Mouse (Mus musculus): ENCODE results near the gene Sntb2. TPM values are rescaled to one million over a fixed set of nuclear protein-coding genes. Genes with fewer than 3 reads are reported as not detected.

Gene Sntb2
- total and polyA plus RNA-seq, 3 experiments = 0.86 to 2.3 (median 1.3) TPM

GRCm38 (mm10) chr8:107049480-107049879, 113.9 kb downstream of the Sntb2 start:
- dilution Hi-C loops (cut with MboI; ENCODE audit: extremely low pct_ligation_motif_present, extremely low pct_unique_long_range_greater_than_20kb, low sequenced_read_pairs) = no loop called here
- peak overlapping the region; percentile 74 for H3K9ac ChIP-seq (ENCODE audit: insufficient read depth, low read depth)
- no peaks in the 10 kb centered on the region for H3K9me3 ChIP-seq (replicated peaks; ENCODE audit: low read length)
- no peaks in the 10 kb centered on the region for H3K27me3 ChIP-seq (replicated peaks)
- H3K4me1 ChIP-seq (ENCODE audit: control insufficient read depth in 1 of 2, insufficient read depth in 2 of 2) = peaks cover 5 to 40% of the 10 kb centered on the region in 2 experiments; a peak in 3 of 4 replicates
- in situ Hi-C loops (cut with MboI; ENCODE audit: low pct_ligation_motif_present, low pct_unique_long_range_greater_than_20kb, low sequenced_read_pairs) = no loop called here
- H3K4me2 ChIP-seq (ENCODE audit: insufficient read depth, low read depth, poor library complexity, severe bottlenecking) = peak overlapping the region; percentile 88
- H3K36me3 ChIP-seq (replicated peaks in 1 of 2; ENCODE audit: control insufficient read depth in 1 of 2, insufficient read depth in 1 of 2, low read length in 1 of 2) = peaks cover 62 to 75% of the 10 kb centered on the region in 2 experiments
- no peak overlapping the region for H3K27ac ChIP-seq (ENCODE audit: insufficient read depth, low read depth)
- peak overlapping the region; percentile 6 to 91 (median 90) for H3K4me3 ChIP-seq (replicated peaks in 1 of 3; ENCODE audit: low read depth in 2 of 3, low read length in 2 of 3, poor library complexity in 1 of 3)
- peaks cover 25% of the 10 kb centered on the region for H3K79me2 ChIP-seq (replicated peaks; ENCODE audit: control insufficient read depth, extremely low read depth, insufficient read depth, poor library complexity, severe bottlenecking)
- no peak for DNase-seq (ENCODE audit: extremely low read depth)
- TF ChIP-seq ELF1 (IDR thresholded peaks at IDR 0.05; ENCODE audit: low read depth, low read length) (no peak), TCF12 (IDR thresholded peaks at IDR 0.05; ENCODE audit: low read depth, low read length) (no peak), CHD1 (IDR thresholded peaks at IDR 0.05; ENCODE audit: low read depth, low read length) (no peak), CTCF (conservative IDR thresholded peaks at IDR 0.05 in 1 of 2, IDR thresholded peaks at IDR 0.05 in 1 of 2; ENCODE audit: low read depth in 2 of 2, low read length in 2 of 2) (peak in 1 of 2 experiments; percentile 18; a peak in 2 of 4 replicates), SIN3A (IDR thresholded peaks at IDR 0.05; ENCODE audit: low read length) (no peak), JUND (conservative IDR thresholded peaks at IDR 0.05; ENCODE audit: low read depth, low read length) (no peak), HCFC1 (IDR thresholded peaks at IDR 0.05; ENCODE audit: low read depth, low read length) (no peak), JUN (IDR thresholded peaks at IDR 0.05; ENCODE audit: insufficient read depth, low read depth, low read length) (no peak)

- dilution Hi-C loops (cut with MboI; ENCODE audit: extremely low pct_ligation_motif_present, extremely low pct_unique_long_range_greater_than_20kb, low sequenced_read_pairs) = no loop called here
These were observed 116.5 kb downstream of the Sntb2 start for GRCm38 (mm10) chr8:107052046-107052445.

GRCm38 (mm10) chr8:107056076-107056972, 120.8 kb downstream of the Sntb2 start, which contains the start of the genes Cog8 and Nip7:
Gene Cog8, minus strand, starts transcription at chr8:107056689.
Gene Nip7, plus strand, starts transcription at chr8:107056877.
- Histone ChIP-seq H3K4me2 (ENCODE audit: insufficient read depth, low read depth, poor library complexity, severe bottlenecking) (peak within 1 kb of the TSS; percentile 80), H3K27me3 (replicated peaks) (no peaks in the 10 kb centered on the region), H3K4me3 (replicated peaks in 1 of 3; ENCODE audit: low read depth in 2 of 3, low read length in 2 of 3, poor library complexity in 1 of 3) (peak within 1 kb of the TSS; percentile 88 to 99 (median 98)), H3K79me2 (replicated peaks; ENCODE audit: control insufficient read depth, extremely low read depth, insufficient read depth, poor library complexity, severe bottlenecking) (peaks cover 39% of the 10 kb centered on the region), H3K27ac (ENCODE audit: insufficient read depth, low read depth) (peak within 1 kb of the TSS; percentile 51), H3K36me3 (replicated peaks in 1 of 2; ENCODE audit: control insufficient read depth in 1 of 2, insufficient read depth in 1 of 2, low read length in 1 of 2) (peaks cover 43 to 66% of the 10 kb centered on the region in 2 experiments), H3K4me1 (ENCODE audit: control insufficient read depth in 1 of 2, insufficient read depth in 2 of 2) (peaks cover 0 to 30% of the 10 kb centered on the region in 2 experiments; a peak in 2 of 4 replicates), H3K9me3 (replicated peaks; ENCODE audit: low read length) (no peaks in the 10 kb centered on the region), H3K9ac (ENCODE audit: insufficient read depth, low read depth) (peak within 1 kb of the TSS; percentile 68)
- in situ Hi-C loops (cut with MboI; ENCODE audit: low pct_ligation_motif_present, low pct_unique_long_range_greater_than_20kb, low sequenced_read_pairs) (no loop called here), dilution Hi-C loops (cut with MboI; ENCODE audit: extremely low pct_ligation_motif_present, extremely low pct_unique_long_range_greater_than_20kb, low sequenced_read_pairs) (no loop called here)
- DNase-seq (ENCODE audit: extremely low read depth) = peak; percentile 98
- TF ChIP-seq MAX (IDR thresholded peaks at IDR 0.05; ENCODE audit: low read length) (peak; percentile 90), USF2 (conservative IDR thresholded peaks at IDR 0.05; ENCODE audit: low read depth, low read length) (no peak), ZC3H11A (IDR thresholded peaks at IDR 0.05; ENCODE audit: low read depth, low read length) (no peak), NRF1 (IDR thresholded peaks at IDR 0.05; ENCODE audit: low read depth, low read length) (peak; percentile 82), PAX5 (IDR thresholded peaks at IDR 0.05; ENCODE audit: low read length) (no peak), EP300 (IDR thresholded peaks at IDR 0.05; ENCODE audit: low read length) (no peak), NELFE (IDR thresholded peaks at IDR 0.05; ENCODE audit: low read depth, low read length) (peak; percentile 83), MAFK (IDR thresholded peaks at IDR 0.05; ENCODE audit: insufficient replicate concordance, low read length) (no peak), RCOR1 (conservative IDR thresholded peaks at IDR 0.05; ENCODE audit: low read depth, low read length) (no peak; the same call in 1 of the 2 replicates), ETS1 (conservative IDR thresholded peaks at IDR 0.05; ENCODE audit: low read depth, low read length) (peak; percentile 45; the same call in 1 of the 2 replicates), KAT2A (IDR thresholded peaks at IDR 0.05; ENCODE audit: insufficient replicate concordance, low read length) (peak; percentile 95), UBTF (IDR thresholded peaks at IDR 0.05; ENCODE audit: low read depth, low read length) (no peak), ZNF384 (IDR thresholded peaks at IDR 0.05; ENCODE audit: low read depth, low read length) (no peak), RAD21 (IDR thresholded peaks at IDR 0.05; ENCODE audit: low read depth, low read length) (no peak), USF1 (IDR thresholded peaks at IDR 0.05; ENCODE audit: low read depth, low read length) (no peak)

More at GRCm38 (mm10) chr8:107052046-107052445, 116.5 kb downstream of the Sntb2 start:
- H3K27me3 ChIP-seq (replicated peaks) = no peaks in the 10 kb centered on the region
- no peak overlapping the region for H3K4me2 ChIP-seq (ENCODE audit: insufficient read depth, low read depth, poor library complexity, severe bottlenecking)
- in situ Hi-C loops (cut with MboI; ENCODE audit: low pct_ligation_motif_present, low pct_unique_long_range_greater_than_20kb, low sequenced_read_pairs) = no loop called here
- DNase-seq (ENCODE audit: extremely low read depth) = no peak
- no peak overlapping the region for H3K27ac ChIP-seq (ENCODE audit: insufficient read depth, low read depth)
- no peaks in the 10 kb centered on the region for H3K9me3 ChIP-seq (replicated peaks; ENCODE audit: low read length)
- no peak for TF ChIP-seq ZC3H11A (IDR thresholded peaks at IDR 0.05; ENCODE audit: low read depth, low read length)
- no peak for TF ChIP-seq ZNF384 (IDR thresholded peaks at IDR 0.05; ENCODE audit: low read depth, low read length)
- no peak for TF ChIP-seq NRF1 (IDR thresholded peaks at IDR 0.05; ENCODE audit: low read depth, low read length)
- no peak overlapping the region for H3K4me3 ChIP-seq (replicated peaks in 1 of 3; ENCODE audit: low read depth in 2 of 3, low read length in 2 of 3, poor library complexity in 1 of 3)
- H3K79me2 ChIP-seq (replicated peaks; ENCODE audit: control insufficient read depth, extremely low read depth, insufficient read depth, poor library complexity, severe bottlenecking) = peaks cover 37% of the 10 kb centered on the region
- peaks cover 41 to 56% of the 10 kb centered on the region in 2 experiments for H3K36me3 ChIP-seq (replicated peaks in 1 of 2; ENCODE audit: control insufficient read depth in 1 of 2, insufficient read depth in 1 of 2, low read length in 1 of 2)
- no peak overlapping the region for H3K9ac ChIP-seq (ENCODE audit: insufficient read depth, low read depth)
- H3K4me1 ChIP-seq (ENCODE audit: control insufficient read depth in 1 of 2, insufficient read depth in 2 of 2) = peaks cover 2 to 25% of the 10 kb centered on the region in 2 experiments; a peak in 3 of 4 replicates

All from CH12.LX (cell line).